Mouse (Mus musculus): ENCODE measurements around the gene Iffo2. TPM values are rescaled to one million over a fixed set of nuclear protein-coding genes. Genes with fewer than 3 reads are reported as not detected.

The Iffo2 gene
- polyA plus RNA-seq, 1 experiment from 2014 or later, result 15.5 TPM

DNA sequence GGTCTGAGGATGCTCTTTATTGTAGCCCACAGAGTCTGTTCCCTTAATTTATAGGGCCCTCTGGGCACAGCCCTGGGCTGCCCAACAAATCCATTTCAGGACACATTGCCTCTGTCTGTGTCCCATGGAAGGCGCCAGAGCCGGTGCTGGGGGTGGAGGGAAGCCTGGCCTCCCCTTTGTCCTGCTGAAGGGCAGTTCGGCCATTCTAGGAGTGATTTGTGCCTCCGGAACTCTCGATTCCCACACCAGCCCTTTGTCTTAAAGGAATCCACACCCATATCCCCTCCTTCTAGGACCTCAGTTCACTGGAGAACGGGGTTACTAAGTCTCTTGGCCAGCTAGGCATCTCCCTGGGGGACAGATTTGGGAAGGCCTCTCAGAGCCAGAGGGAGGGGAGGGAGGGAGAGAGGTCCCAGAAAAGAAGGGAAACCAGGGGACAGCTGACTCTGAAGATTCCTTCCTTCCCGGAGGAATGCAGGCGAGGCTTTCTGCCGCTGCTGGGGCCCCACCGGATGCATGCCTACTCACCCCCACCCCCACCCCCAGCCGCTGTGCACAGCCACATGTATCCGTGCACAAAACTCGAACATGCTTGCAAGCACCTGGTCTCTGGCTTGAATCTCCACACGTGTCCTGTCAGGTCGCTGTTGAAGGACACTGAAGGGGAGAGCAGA, 50.5 kb downstream of the Iffo2 start:
- POLR2A ChIA-PET, result no interaction called here
- DNase-seq (ENCODE audit: low read depth, low spot score) (no peak), ATAC-seq (peak; percentile 23)
- TF ChIP-seq CTCF (IDR thresholded peaks at IDR 0.05), result no peak
- no peaks in the 10 kb centered on the region for H3K27me3 ChIP-seq
- in situ Hi-C loops (cut with MboI; ENCODE audit: low pct_unique_long_range_greater_than_20kb), result loop anchor here (25.0 kb wide), 1 partner anchor 1057 kb away; no protein-coding TSS in a partner anchor
- CTCF ChIA-PET, result interaction anchor here (1.5 kb wide), 1 partner anchor 22 kb away, joined by 3 read pairs; no protein-coding TSS in a partner anchor

DNA sequence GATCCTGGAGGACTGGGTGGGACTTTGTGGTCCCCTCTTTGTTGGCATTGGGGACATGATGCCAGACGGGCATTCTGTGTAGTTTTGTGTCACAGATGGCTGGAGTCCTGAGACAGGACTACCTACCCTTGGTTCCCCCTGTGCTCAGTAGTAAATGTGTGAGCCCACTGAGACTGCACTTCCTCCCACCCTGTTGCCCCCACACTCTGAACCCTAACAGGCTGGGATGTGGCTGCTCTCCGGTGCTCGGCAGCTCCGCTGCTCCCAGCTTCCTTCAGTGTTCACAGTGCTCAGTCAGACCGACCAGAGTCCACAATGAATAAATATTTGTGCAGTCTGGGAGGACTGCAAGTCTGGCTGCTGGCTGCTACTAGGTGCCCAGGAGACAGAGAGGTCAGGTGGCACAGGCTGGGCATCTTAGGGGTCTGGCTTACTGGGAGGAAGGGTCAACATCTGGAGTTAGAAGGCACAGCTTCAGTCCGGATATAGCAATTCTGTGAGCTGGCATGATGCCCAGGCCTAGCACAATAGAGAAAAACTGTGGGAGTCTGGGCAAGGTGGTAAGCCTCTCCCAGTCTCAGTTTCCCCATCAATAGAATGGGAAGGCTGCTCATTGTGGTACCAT, 51.2 kb downstream of the Iffo2 start:
- ChIA-PET POLR2A (no interaction called here), CTCF (interaction anchor here (1.5 kb wide), 1 partner anchor 21 kb away, joined by 3 read pairs; no protein-coding TSS in a partner anchor)
- TF ChIP-seq CTCF (IDR thresholded peaks at IDR 0.05), result no peak
- ATAC-seq, result no peak
- no peaks in the 10 kb centered on the region for H3K27me3 ChIP-seq
- in situ Hi-C loops (cut with MboI; ENCODE audit: low pct_unique_long_range_greater_than_20kb), result loop anchor here (25.0 kb wide), 1 partner anchor 1056 kb away; no protein-coding TSS in a partner anchor
- no peak for DNase-seq (ENCODE audit: low read depth, low spot score)

DNA sequence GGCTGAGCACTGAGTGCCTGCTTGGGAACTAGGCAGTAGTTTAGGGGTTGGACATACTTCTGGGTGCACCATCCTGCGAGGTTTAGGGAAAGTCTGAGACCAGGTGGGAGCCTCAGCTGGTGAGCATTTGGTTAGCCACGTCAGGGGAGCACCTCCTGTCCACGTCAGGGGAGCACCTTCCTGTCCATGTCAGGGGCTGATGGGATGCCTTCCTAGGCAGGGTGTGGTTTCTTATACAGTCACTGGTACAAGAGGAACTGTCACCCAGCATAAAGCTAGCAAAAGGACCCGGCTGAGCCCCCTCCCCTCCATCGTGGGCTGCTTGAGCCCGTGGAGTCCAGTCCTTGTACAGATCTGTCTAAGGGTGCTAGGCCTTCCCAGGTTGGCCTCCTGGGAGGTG, 52.0 kb downstream of the Iffo2 start:
- in situ Hi-C loops (cut with MboI; ENCODE audit: low pct_unique_long_range_greater_than_20kb), result loop anchor here (25.0 kb wide), 1 partner anchor 1055 kb away; no protein-coding TSS in a partner anchor
- TF ChIP-seq CTCF (IDR thresholded peaks at IDR 0.05), result no peak
- DNase-seq (ENCODE audit: low read depth, low spot score) (no peak), ATAC-seq (no peak)
- ChIA-PET POLR2A (no interaction called here), CTCF (no interaction called here)
- no peaks in the 10 kb centered on the region for H3K27me3 ChIP-seq

DNA sequence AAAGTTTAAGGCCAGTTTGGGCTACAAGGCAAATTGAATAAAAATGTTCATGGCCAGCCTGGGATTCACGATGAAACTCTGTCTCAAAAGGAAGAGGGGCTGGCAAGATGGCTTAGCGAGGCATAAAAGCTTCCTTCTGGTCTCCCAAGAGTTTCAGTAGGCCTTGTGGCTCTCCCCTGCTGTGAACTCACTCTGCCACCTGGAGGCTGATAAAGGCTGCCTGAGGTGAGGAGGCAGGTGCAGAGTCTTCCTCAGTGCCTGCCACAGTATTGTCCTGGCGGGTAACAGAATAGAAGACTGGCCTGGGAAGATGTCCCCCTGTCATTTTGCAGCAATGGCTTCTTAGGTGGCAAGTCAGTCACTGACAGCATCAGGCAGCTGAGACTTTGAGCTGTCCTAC, 52.6 kb downstream of the Iffo2 start:
- DNase-seq (ENCODE audit: low read depth, low spot score), result no peak
- in situ Hi-C loops (cut with MboI; ENCODE audit: low pct_unique_long_range_greater_than_20kb), result loop anchor here (25.0 kb wide), 1 partner anchor 1054 kb away; no protein-coding TSS in a partner anchor
- no peak for TF ChIP-seq CTCF (IDR thresholded peaks at IDR 0.05)
- no peaks in the 10 kb centered on the region for H3K27me3 ChIP-seq
- no peak for ATAC-seq
- POLR2A ChIA-PET, result no interaction called here
- CTCF ChIA-PET, result interaction anchor here (1.1 kb wide), 1 partner anchor 29 kb away, joined by 3 read pairs; no protein-coding TSS in a partner anchor

DNA sequence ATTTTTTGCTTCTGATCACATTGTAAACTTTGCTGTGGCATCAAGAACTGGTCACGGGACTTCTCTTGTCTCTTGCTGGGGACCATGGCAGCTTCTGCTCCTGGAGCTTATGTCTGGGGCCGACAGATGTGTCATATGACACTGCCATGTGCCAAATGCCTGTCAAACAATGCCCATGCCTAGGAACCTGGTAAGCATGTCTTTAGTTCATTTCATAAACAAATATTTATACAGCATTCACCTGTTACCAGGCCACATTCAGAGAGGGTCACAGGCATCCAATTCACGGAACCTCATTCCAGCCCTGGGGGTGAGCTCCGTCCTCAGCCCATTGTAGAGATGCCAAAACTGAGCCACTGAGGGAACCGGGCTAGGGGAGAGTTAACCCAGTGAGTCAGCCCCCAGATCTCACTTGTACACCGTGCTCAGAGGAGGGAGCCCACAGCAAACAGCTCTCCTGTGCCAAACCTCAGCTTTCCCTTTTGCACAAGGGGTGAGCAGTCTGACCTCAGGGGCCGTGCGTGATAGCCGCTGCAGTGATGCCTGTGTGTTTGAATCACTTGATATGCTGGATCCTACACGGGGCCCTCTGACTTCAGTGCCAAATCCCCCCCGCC, 53.4 kb downstream of the Iffo2 start:
- CTCF ChIA-PET, result interaction anchor here (1.1 kb wide), 1 partner anchor 28 kb away, joined by 3 read pairs; no protein-coding TSS in a partner anchor
- in situ Hi-C loops (cut with MboI; ENCODE audit: low pct_unique_long_range_greater_than_20kb), result loop anchor here (25.0 kb wide), 1 partner anchor 1054 kb away; no protein-coding TSS in a partner anchor
- DNase-seq (ENCODE audit: low read depth, low spot score) (no peak), ATAC-seq (no peak)
- no peaks in the 10 kb centered on the region for H3K27me3 ChIP-seq
- no peak for TF ChIP-seq CTCF (IDR thresholded peaks at IDR 0.05)
- POLR2A ChIA-PET, result no interaction called here

DNA sequence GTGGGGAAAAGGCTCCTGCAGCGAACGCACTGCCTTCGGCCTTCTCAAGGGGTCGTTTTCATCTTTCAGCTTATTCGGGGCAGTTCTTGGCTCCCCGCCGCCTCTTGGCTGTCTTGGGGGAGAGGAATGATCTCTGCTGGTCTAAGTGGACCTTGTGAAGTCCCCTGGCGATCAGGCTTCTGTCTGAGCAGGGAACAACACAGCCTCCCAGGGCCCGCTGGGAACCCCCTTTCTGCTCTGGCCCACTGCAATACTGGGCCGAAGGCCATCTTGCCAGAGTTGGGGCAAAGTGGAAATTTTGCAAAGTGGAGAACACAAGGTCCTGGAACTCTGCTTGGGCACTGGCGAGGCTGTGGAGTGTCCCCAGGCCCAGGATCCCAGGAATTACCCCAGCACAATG, 54.4 kb downstream of the Iffo2 start:
- in situ Hi-C loops (cut with MboI; ENCODE audit: low pct_unique_long_range_greater_than_20kb), result loop anchor here (25.0 kb wide), 1 partner anchor 1053 kb away; no protein-coding TSS in a partner anchor
- no peak for DNase-seq (ENCODE audit: low read depth, low spot score)
- POLR2A ChIA-PET, result no interaction called here

DNA sequence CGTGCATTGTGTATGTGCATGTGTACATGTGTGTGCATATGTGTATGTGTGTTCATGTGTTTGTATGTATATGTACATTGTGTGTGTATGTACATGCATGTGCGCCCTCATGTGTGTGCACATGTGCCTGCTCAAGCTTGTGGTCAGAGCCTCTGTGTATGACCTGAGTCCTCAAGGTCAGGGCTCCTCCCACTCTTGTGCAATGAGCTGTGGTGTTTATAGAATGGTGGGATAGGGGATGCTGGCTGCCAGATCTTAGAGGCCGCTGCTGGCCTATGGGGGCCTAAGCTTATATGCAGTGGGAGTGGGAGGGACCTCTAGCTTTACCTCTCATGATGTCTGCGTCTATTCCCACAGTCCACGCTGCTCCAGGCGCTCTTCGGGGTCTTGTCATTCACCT, 55.4 kb downstream of the Iffo2 start:
- DNase-seq (ENCODE audit: low read depth, low spot score), result no peak
- no peak for TF ChIP-seq CTCF (IDR thresholded peaks at IDR 0.05)
- no peak for ATAC-seq
- ChIA-PET CTCF (interaction anchor here (1.1 to 1.6 kb wide), 2 partner anchors 26 to 122 kb away, joined by 3 to 6 read pairs; no protein-coding TSS in a partner anchor), POLR2A (no interaction called here)
- in situ Hi-C loops (cut with MboI; ENCODE audit: low pct_unique_long_range_greater_than_20kb), result loop anchor here (25.0 kb wide), 1 partner anchor 1052 kb away; no protein-coding TSS in a partner anchor
- no peaks in the 10 kb centered on the region for H3K27me3 ChIP-seq

More for the DNA sequence above, 54.4 kb downstream of the Iffo2 start:
- no peaks in the 10 kb centered on the region for H3K27me3 ChIP-seq
- ATAC-seq, result no peak
- CTCF ChIA-PET, result interaction anchor here (0.8 kb wide), 1 partner anchor 26 kb away, joined by 3 read pairs; no protein-coding TSS in a partner anchor
- no peak for TF ChIP-seq CTCF (IDR thresholded peaks at IDR 0.05)

DNA sequence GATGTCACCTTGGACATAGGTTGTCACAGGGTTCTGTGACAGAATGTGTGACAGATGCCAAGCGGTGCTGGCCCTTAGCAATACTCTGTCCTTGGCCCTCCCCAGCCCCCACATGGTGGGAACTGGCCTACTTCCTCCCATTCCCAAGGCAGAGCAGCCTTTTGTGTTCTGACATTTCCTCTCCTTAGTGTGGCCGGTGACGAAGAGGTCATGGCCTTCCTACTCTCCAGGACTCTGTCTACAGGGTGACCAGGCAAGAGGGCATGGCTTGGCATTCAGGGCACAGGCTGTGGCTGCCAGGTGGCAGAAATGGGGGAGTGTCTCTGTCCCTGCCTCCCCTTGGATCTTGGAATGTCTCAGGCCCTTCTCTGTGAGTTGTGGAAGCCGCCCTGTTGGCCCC, 57.0 kb downstream of the Iffo2 start:
- CTCF ChIA-PET, result no interaction called here
- POLR2A ChIA-PET, result no interaction called here
- DNase-seq (ENCODE audit: low read depth, low spot score) (no peak), ATAC-seq (no peak)
- H3K27me3 ChIP-seq, result no peaks in the 10 kb centered on the region
- in situ Hi-C loops (cut with MboI; ENCODE audit: low pct_unique_long_range_greater_than_20kb), result loop anchor here (25.0 kb wide), 1 partner anchor 1050 kb away; no protein-coding TSS in a partner anchor
- no peak for TF ChIP-seq CTCF (IDR thresholded peaks at IDR 0.05)

DNA sequence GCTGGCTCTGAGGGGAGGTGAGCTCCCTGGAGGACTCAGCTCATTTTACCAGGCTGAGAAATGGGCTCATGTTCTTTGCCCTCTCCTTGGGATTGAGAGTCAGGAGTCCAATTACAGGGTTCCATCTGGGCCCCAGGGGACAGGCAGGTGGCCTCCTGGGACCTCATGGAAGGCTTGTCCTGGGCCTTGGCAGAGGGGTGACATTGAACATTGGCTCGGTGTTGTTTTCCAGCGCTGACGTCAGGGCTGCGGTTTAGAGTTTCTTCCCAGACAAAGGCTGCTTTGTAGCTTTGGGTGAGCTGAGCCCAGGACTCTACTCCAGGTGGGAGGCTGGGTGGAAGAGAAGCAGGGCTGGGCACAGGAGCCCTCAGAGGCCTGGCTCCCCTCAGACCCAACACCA, 57.4 kb downstream of the Iffo2 start:
- ATAC-seq (no peak), DNase-seq (ENCODE audit: low read depth, low spot score) (no peak)
- in situ Hi-C loops (cut with MboI; ENCODE audit: low pct_unique_long_range_greater_than_20kb), result loop anchor here (25.0 kb wide), 1 partner anchor 1050 kb away; no protein-coding TSS in a partner anchor
- ChIA-PET POLR2A (no interaction called here), CTCF (no interaction called here)
- H3K27me3 ChIP-seq, result no peaks in the 10 kb centered on the region
- TF ChIP-seq CTCF (IDR thresholded peaks at IDR 0.05), result no peak

DNA sequence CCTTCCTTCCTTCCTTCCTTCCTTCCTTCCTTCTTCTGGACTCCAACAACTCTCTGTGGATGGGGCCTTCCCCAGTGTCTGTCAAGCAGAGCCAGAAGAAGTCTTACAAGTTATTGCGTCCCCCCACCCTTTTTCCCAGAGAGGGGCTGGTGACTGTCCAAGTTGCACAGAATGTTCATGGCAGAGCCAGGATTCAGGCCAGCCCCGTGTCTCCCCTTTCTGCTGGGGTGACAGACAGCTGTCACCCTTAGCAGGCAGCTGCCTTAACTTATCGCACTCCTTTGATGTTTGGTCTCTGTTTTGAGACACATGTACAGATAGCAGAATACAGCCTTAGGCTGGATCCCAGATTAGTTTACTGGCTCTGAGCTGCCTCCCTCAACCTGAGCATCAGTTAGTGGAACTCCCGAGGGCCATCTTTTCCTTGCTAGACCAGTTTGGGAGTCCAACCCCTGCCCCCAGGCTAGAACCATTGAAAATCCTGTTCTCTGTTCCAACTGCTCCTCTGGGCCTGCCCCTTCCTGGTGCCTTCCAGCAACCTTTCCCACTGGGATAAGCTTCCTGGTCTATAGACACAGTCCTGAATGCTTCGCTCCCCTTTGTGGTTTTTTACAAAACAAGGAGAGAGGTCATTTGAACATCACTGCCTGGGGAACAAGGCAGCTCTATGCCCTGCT, 59.1 kb downstream of the Iffo2 start:
- ChIA-PET CTCF (no interaction called here), POLR2A (no interaction called here)
- DNase-seq (ENCODE audit: low read depth, low spot score), result no peak
- TF ChIP-seq CTCF (IDR thresholded peaks at IDR 0.05), result no peak
- no peak for ATAC-seq
- no peaks in the 10 kb centered on the region for H3K27me3 ChIP-seq
- in situ Hi-C loops (cut with MboI; ENCODE audit: low pct_unique_long_range_greater_than_20kb), result loop anchor here (25.0 kb wide), 1 partner anchor 1048 kb away; no protein-coding TSS in a partner anchor

All from Patski (cell line).